Mouse (Mus musculus) heart, postnatal 0 days (tissue): ENCODE measurements around the gene Rock2.

Experiments used
- CTCF ChIP-seq: IDR thresholded peaks from 2 replicates; pipeline ENCODE4 v1.5.1; 2016; ENCODE audit warnings: antibody characterized with exemption, control low read depth, low read depth
- EP300 ChIP-seq: IDR thresholded peaks from 2 replicates; pipeline ENCODE4 v1.6.1; 2016; ENCODE audit warnings: antibody characterized with exemption, low read depth

- TF ChIP-seq CTCF (no peak), EP300 (no peak)
Observed at GRCm38 (mm10) chr12:16963354-16963753, 68.7 kb downstream of the Rock2 start.
